Mouse (Mus musculus) E14TG2a.4 (cell line): ENCODE measurements at regions not wholly inside any gene's neighbourhood (a gene's known extent, or its start where the extent isn't known, plus 50 kb on each side); places are given as distances from the start of the nearest gene placed in this dataset.

Source experiments
- CTCF ChIP-seq: conservative IDR thresholded peaks from 2 replicates; pipeline ENCODE4 v1.5.1; 2014; ENCODE audit warnings: low read length
- POU5F1 ChIP-seq: IDR thresholded peaks from 2 replicates; pipeline ENCODE4 v1.6.1; 2014; ENCODE audit warnings: low read length, borderline replicate concordance

GRCm38 (mm10) chr16:9085133-9085532, 255.2 kb downstream of the 1810013L24Rik start:
- TF ChIP-seq POU5F1, result no peak
- TF ChIP-seq CTCF, result no peak
